Comparison of ENCODE assay signal across 8 mouse cellular contexts in the genomic region with DNA sequence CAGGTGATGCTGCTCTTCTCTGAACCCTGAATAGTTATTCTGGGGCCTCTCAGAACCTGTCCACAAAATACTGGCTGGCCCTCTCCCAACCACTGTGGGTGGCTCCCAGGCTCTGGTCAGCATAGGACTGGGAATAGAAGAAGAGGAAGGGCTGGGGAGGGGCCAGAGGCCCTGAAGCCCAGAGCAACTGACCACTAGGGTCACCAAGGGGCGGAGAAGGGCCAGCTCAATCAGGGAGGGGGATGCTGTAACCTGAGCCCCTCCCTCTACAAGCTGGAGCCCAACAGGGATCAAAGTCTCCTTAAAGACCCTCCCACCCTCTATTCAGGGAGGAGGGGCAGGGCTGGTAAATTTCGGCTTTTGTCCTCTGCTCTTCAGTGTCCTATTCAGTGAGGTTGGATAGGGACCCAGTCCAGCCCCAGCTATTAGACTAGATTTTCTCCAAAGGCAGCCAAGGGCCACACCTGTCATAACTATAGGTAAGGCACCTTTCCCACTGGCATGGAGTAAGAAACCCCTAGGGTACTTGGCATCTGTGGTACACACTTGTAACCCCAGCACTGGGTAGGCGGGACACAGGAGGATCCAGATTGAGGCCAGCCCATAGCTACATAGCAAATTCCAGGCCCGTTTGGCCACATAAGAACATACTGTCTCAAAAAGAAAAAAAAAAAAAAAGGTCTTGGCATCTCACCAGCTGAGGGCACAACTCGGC. TPM values are rescaled to one million over a fixed set of nuclear protein-coding genes. Genes with fewer than 3 reads are reported as not detected.
A peak's percentile ranks its signal among the peaks of the same experiment; 100 is the strongest.
DNase-seq lines count a peak whose midpoint lies in the region; ATAC-seq and TF ChIP-seq lines count a peak whose summit lies in the region.
"Had no signal": no experiment of that assay in that cellular context is flagged by ENCODE, and none has a peak within 500 bp of the region (broad histone marks: within the 10 kb centered on the region; RNA-seq: fewer than 3 reads in every experiment).

A gene (minus strand): TSS at position 663 of the 715 bp plus-strand sequence.

- 0 out of 2 replicates have a peak within 1 kb of the TSS, but pooled peaks have one; percentile 11 for H3K27ac ChIP-seq in left cerebral cortex, adult 2 months
- peak within 1 kb of the TSS; percentile 52 for H3K27ac ChIP-seq in forebrain, embryonic 13.5 days
- no peak within 1 kb of the TSS for H3K27ac ChIP-seq in liver, embryonic 14.5 days
- H3K27ac ChIP-seq in intestine, embryonic 15.5 days: no peak within 1 kb of the TSS

- intact Hi-C loops in left cerebral cortex, adult 2 months (cut with DNase I): no loop called here

- no peak within 1 kb of the TSS for H3K4me2 ChIP-seq in forebrain, embryonic 13.5 days
- H3K4me2 ChIP-seq in liver, embryonic 14.5 days (ENCODE audit: low read depth): no peak within 1 kb of the TSS
- no peak within 1 kb of the TSS for H3K4me2 ChIP-seq in intestine, embryonic 15.5 days (replicated peaks)

- no peaks in the 10 kb centered on the region for H3K9me3 ChIP-seq in forebrain, embryonic 13.5 days (replicated peaks)
- no peaks in the 10 kb centered on the region for H3K9me3 ChIP-seq in liver, embryonic 14.5 days (ENCODE audit: control insufficient read depth, low read length)
- no peaks in the 10 kb centered on the region for H3K9me3 ChIP-seq in intestine, embryonic 15.5 days

- no peak for DNase-seq in left cerebral cortex, adult 2 months (ENCODE audit: extremely low spot score in 1 of 2, low spot score in 2 of 2)
- DNase-seq in left cerebral cortex, adult 9 months (ENCODE audit: low spot score in 2 of 2): no peak
- DNase-seq in liver, embryonic 14.5 days (ENCODE audit: low read depth in 3 of 3, low spot score in 3 of 3): no peak
- no peak for DNase-seq in thymus, postnatal 25 days
- no peak for DNase-seq in right cerebral cortex, adult 18-20 months
- DNase-seq: right cerebral cortex, postnatal 4 days had no signal

- H3K36me3 ChIP-seq in forebrain, embryonic 13.5 days (ENCODE audit: poor library complexity, severe bottlenecking): peaks cover 62% of the 10 kb centered on the region
- H3K36me3 ChIP-seq in liver, embryonic 14.5 days (replicated peaks; ENCODE audit: control insufficient read depth, insufficient read depth, low read depth): peaks cover 5% of the 10 kb centered on the region; the same call in 1 of the 2 replicates
- peaks cover 25% of the 10 kb centered on the region for H3K36me3 ChIP-seq in intestine, embryonic 15.5 days

- ATAC-seq in forebrain, embryonic 13.5 days: no peak
- ATAC-seq in liver, embryonic 14.5 days (ENCODE audit: insufficient read depth): peak; percentile 19
- no peak for ATAC-seq in intestine, embryonic 15.5 days

- no peak within 1 kb of the TSS for H3K4me3 ChIP-seq in left cerebral cortex, adult 2 months
- no peak within 1 kb of the TSS for H3K4me3 ChIP-seq in forebrain, embryonic 13.5 days
- no peak within 1 kb of the TSS for H3K4me3 ChIP-seq in liver, embryonic 14.5 days (ENCODE audit: insufficient read depth in 1 of 2, low read depth in 2 of 2, low read length in 2 of 2)
- H3K4me3 ChIP-seq in intestine, embryonic 15.5 days (replicated peaks): no peak within 1 kb of the TSS

- H3K9ac ChIP-seq in forebrain, embryonic 13.5 days: peak within 1 kb of the TSS; percentile 23; the same call in 1 of the 2 replicates
- no peak within 1 kb of the TSS for H3K9ac ChIP-seq in liver, embryonic 14.5 days (replicated peaks)
- no peak within 1 kb of the TSS for H3K9ac ChIP-seq in intestine, embryonic 15.5 days

- TF ChIP-seq CTCF in left cerebral cortex, adult 2 months (IDR thresholded peaks at IDR 0.05): no peak
- TF ChIP-seq CTCF in liver, embryonic 14.5 days (IDR thresholded peaks at IDR 0.05; ENCODE audit: low read depth): no peak

- H3K4me1 ChIP-seq in forebrain, embryonic 13.5 days: peaks cover 31% of the 10 kb centered on the region
- H3K4me1 ChIP-seq in liver, embryonic 14.5 days (replicated peaks; ENCODE audit: control insufficient read depth in 2 of 2, insufficient read depth in 2 of 2, low read length in 1 of 2): peaks cover 4 to 26% of the 10 kb centered on the region in 2 experiments
- peaks cover 21% of the 10 kb centered on the region for H3K4me1 ChIP-seq in intestine, embryonic 15.5 days (replicated peaks)

- H3K27me3 ChIP-seq in forebrain, embryonic 13.5 days: no peaks in the 10 kb centered on the region
- H3K27me3 ChIP-seq in liver, embryonic 14.5 days (ENCODE audit: control insufficient read depth, insufficient read depth, low read length): no peaks in the 10 kb centered on the region
- no peaks in the 10 kb centered on the region for H3K27me3 ChIP-seq in intestine, embryonic 15.5 days (replicated peaks)

- no peak for TF ChIP-seq EP300 in liver, embryonic 14.5 days (IDR thresholded peaks at IDR 0.05; ENCODE audit: low read depth)

- WGBS in forebrain, embryonic 13.5 days: 24% methylated on average over 5 of the region's 5 CpGs
- 59% methylated on average over 5 of the region's 5 CpGs for WGBS in liver, embryonic 14.5 days (ENCODE audit: insufficient replicate concordance)
- 38% methylated on average over 5 of the region's 5 CpGs for WGBS in intestine, embryonic 15.5 days

RNA-seq across cellular contexts. Expression of the gene that starts here (rescaled TPM):
- total RNA-seq in left cerebral cortex, adult 2 months (2021): 1 to 10 TPM; 1.7 TPM
- 0.76 and 0.77 TPM in 2 replicates for polyA plus RNA-seq in forebrain, embryonic 13.5 days (2015; fragmentation: Nextera tagmentation; extraction: Ambion mirVana)
- polyA plus RNA-seq in liver, embryonic 14.5 days (2012; rRNA removed): 0.54 and 0.71 TPM in 2 replicates
- polyA plus RNA-seq in liver, embryonic 14.5 days (2014; fragmentation: Nextera tagmentation; extraction: Ambion mirVana): 0.52 and 0.67 TPM in 2 replicates
- 0.29 and 0.36 TPM in 2 replicates for polyA plus RNA-seq in intestine, embryonic 15.5 days (2015; fragmentation: Nextera tagmentation; extraction: Ambion mirVana)

Comparison
In these comparisons a context has a peak if more than half of its experiments do, and no peak if none do; other contexts are left out.
1. Peak in ATAC-seq in liver, embryonic 14.5 days; RNA of the gene not detected or under 1 TPM.
2. H3K27ac ChIP-seq: peak in left cerebral cortex, adult 2 months (single experiment) and forebrain, embryonic 13.5 days (single experiment); none in liver, embryonic 14.5 days (single experiment) and intestine, embryonic 15.5 days (single experiment).